Mouse (Mus musculus) stomach, postnatal 0 days (tissue): ENCODE results near the gene Chrm4.

Experiments
- CTCF ChIP-seq: IDR thresholded peaks from 2 replicates; pipeline ENCODE4 v1.5.1; 2016; ENCODE audit warnings: antibody characterized with exemption, low read depth, mild to moderate bottlenecking, moderate library complexity
- EP300 ChIP-seq: optimal IDR thresholded peaks from 2 replicates; pipeline ENCODE3; 2016; ENCODE audit warnings: antibody characterized with exemption

GRCm38 (mm10) chr2:91955121-91955591, 28.1 kb downstream of the Chrm4 start:
- no peak for TF ChIP-seq EP300
- no peak for TF ChIP-seq CTCF
